8 mouse cellular contexts compared by ENCODE assay signal in the genomic region with DNA sequence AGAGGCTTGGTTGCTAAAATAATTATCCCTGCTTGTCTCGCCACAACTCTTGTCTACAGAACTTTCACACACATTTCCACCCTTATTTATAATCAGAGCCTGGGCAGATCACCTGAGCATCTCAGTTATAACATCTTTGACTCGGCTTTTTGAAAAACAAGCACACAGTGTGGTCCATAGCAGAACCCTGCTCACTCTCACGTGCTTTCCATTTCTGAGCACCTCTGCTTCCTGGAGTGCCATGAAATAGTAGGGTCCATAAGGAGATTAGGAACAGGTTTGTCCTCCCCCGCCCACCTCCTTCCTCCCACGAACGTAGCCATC. TPM values are rescaled to one million over a fixed set of nuclear protein-coding genes. Genes with fewer than 3 reads are reported as not detected.
DNase-seq lines count a peak whose midpoint lies in the region; ATAC-seq and TF ChIP-seq lines count a peak whose summit lies in the region.

No protein-coding gene starts in this region.

- H3K9me3 ChIP-seq in embryonic facial prominence, embryonic 13.5 days = no peaks in the 10 kb centered on the region
- no peaks in the 10 kb centered on the region for H3K9me3 ChIP-seq in hindbrain, embryonic 14.5 days (ENCODE audit: control insufficient read depth, low read length)
- no peaks in the 10 kb centered on the region for H3K9me3 ChIP-seq in midbrain, embryonic 15.5 days

- TF ChIP-seq CTCF in left cerebral cortex, adult 2 months (IDR thresholded peaks at IDR 0.05) = no peak

- peak overlapping the region; percentile 77 for H3K9ac ChIP-seq in embryonic facial prominence, embryonic 13.5 days
- H3K9ac ChIP-seq in hindbrain, embryonic 14.5 days = peak overlapping the region; percentile 75
- H3K9ac ChIP-seq in midbrain, embryonic 15.5 days = peak overlapping the region; percentile 67

- peak overlapping the region; percentile 100 for H3K4me2 ChIP-seq in embryonic facial prominence, embryonic 13.5 days
- peak overlapping the region; percentile 100 for H3K4me2 ChIP-seq in hindbrain, embryonic 14.5 days (replicated peaks)
- H3K4me2 ChIP-seq in midbrain, embryonic 15.5 days = peak overlapping the region; percentile 94

- H3K27ac ChIP-seq in left cerebral cortex, adult 2 months = peak overlapping the region; percentile 96
- H3K27ac ChIP-seq in embryonic facial prominence, embryonic 13.5 days = no peak overlapping the region
- no peak overlapping the region for H3K27ac ChIP-seq in hindbrain, embryonic 14.5 days
- 0 out of 2 replicates have a peak overlapping the region, but pooled peaks have one; percentile 39 for H3K27ac ChIP-seq in midbrain, embryonic 15.5 days

- H3K4me3 ChIP-seq in left cerebral cortex, adult 2 months = peak overlapping the region; percentile 62
- peak overlapping the region; percentile 60 for H3K4me3 ChIP-seq in embryonic facial prominence, embryonic 13.5 days
- peak overlapping the region; percentile 73 for H3K4me3 ChIP-seq in hindbrain, embryonic 14.5 days (replicated peaks; ENCODE audit: low read length)
- H3K4me3 ChIP-seq in midbrain, embryonic 15.5 days = peak overlapping the region; percentile 64

- no peaks in the 10 kb centered on the region for H3K36me3 ChIP-seq in embryonic facial prominence, embryonic 13.5 days
- H3K36me3 ChIP-seq in hindbrain, embryonic 14.5 days (replicated peaks; ENCODE audit: control insufficient read depth, insufficient read depth) = no peaks in the 10 kb centered on the region
- H3K36me3 ChIP-seq in midbrain, embryonic 15.5 days (replicated peaks) = no peaks in the 10 kb centered on the region

- no peak for DNase-seq in left cerebral cortex, adult 2 months (ENCODE audit: extremely low spot score in 1 of 2, low spot score in 2 of 2)
- no peak for DNase-seq in left cerebral cortex, adult 18-20 months (ENCODE audit: low spot score in 2 of 2)
- no peak for DNase-seq in hindbrain, embryonic 14.5 days (ENCODE audit: low spot score)
- DNase-seq in natural killer cell, adult 2 months (ENCODE audit: low spot score in 2 of 2) = no peak
- no peak for DNase-seq in layer of hippocampus, adult 9-10 months (ENCODE audit: low spot score)
- DNase-seq in left cerebral cortex, postnatal 4 days = no peak

- intact Hi-C loops in left cerebral cortex, adult 2 months (cut with DNase I) = loop anchor here (5.0 kb wide), 1 partner anchor 64 kb away; no protein-coding TSS in a partner anchor
- intact Hi-C loops in left cerebral cortex, postnatal 4 days (cut with DNase I) = no loop called here

- peaks cover 38% of the 10 kb centered on the region for H3K27me3 ChIP-seq in embryonic facial prominence, embryonic 13.5 days
- H3K27me3 ChIP-seq in hindbrain, embryonic 14.5 days (ENCODE audit: control insufficient read depth, insufficient read depth, low read length) = peaks cover 10% of the 10 kb centered on the region
- H3K27me3 ChIP-seq in midbrain, embryonic 15.5 days (replicated peaks) = peaks cover 8% of the 10 kb centered on the region

- ATAC-seq in embryonic facial prominence, embryonic 13.5 days (ENCODE audit: insufficient number of reproducible peaks, insufficient read depth, low FRiP score, low TSS enrichment, low read depth) = no peak
- ATAC-seq in hindbrain, embryonic 14.5 days (ENCODE audit: low FRiP score) = peak; percentile 32; the same call in 1 of the 2 replicates
- no peak; the same call in 1 of the 2 replicates for ATAC-seq in midbrain, embryonic 15.5 days (replicated peaks)

- 8% methylated on average over 6 of the region's 6 CpGs for WGBS in embryonic facial prominence, embryonic 13.5 days
- 11% methylated on average over 6 of the region's 6 CpGs for WGBS in hindbrain, embryonic 14.5 days
- 11% methylated on average over 6 of the region's 6 CpGs for WGBS in midbrain, embryonic 15.5 days

- peaks cover 17% of the 10 kb centered on the region for H3K4me1 ChIP-seq in embryonic facial prominence, embryonic 13.5 days
- peaks cover 13% of the 10 kb centered on the region for H3K4me1 ChIP-seq in hindbrain, embryonic 14.5 days (replicated peaks; ENCODE audit: control insufficient read depth, insufficient read depth, low read length)
- H3K4me1 ChIP-seq in midbrain, embryonic 15.5 days = peaks cover 21% of the 10 kb centered on the region

RNA-seq across cellular contexts. Expression of a gene that starts 1.4 kb away (rescaled TPM):
- 10 to 100 TPM; 48.3 to 49.7 TPM for total RNA-seq in left cerebral cortex, adult 2 months (2021)
- 10 to 100 TPM; 41.6 to 41.8 TPM for total RNA-seq in left cerebral cortex, adult 18-20 months (2021)
- 0.52 and 0.53 TPM in 2 replicates for polyA plus RNA-seq in embryonic facial prominence, embryonic 13.5 days (2015; fragmentation: Nextera tagmentation; extraction: Ambion mirVana)
- 14.3 and 19.7 TPM in 2 replicates for polyA plus RNA-seq in hindbrain, embryonic 14.5 days (2014; fragmentation: Nextera tagmentation; extraction: Ambion mirVana)
- polyA plus RNA-seq in midbrain, embryonic 15.5 days (2015; fragmentation: Nextera tagmentation; extraction: Ambion mirVana) = 12.3 and 14.3 TPM in 2 replicates
- 10 to 100 TPM; 16.0 to 17.9 TPM for total RNA-seq in left cerebral cortex, postnatal 4 days (2021)

RNA-seq across cellular contexts. Expression of a gene that starts 15.3 kb away (rescaled TPM):
- total RNA-seq in left cerebral cortex, adult 2 months (2021) = 10 to 100 TPM; 19.5 to 22.7 TPM
- total RNA-seq in left cerebral cortex, adult 18-20 months (2021) = 10 to 100 TPM; 18.6 to 22.0 TPM
- 21.0 and 26.7 TPM in 2 replicates for polyA plus RNA-seq in embryonic facial prominence, embryonic 13.5 days (2015; fragmentation: Nextera tagmentation; extraction: Ambion mirVana)
- polyA plus RNA-seq in hindbrain, embryonic 14.5 days (2014; fragmentation: Nextera tagmentation; extraction: Ambion mirVana) = 14.6 and 19.9 TPM in 2 replicates
- 13.3 and 14.8 TPM in 2 replicates for polyA plus RNA-seq in midbrain, embryonic 15.5 days (2015; fragmentation: Nextera tagmentation; extraction: Ambion mirVana)
- 10 to 100 TPM; 15.0 to 18.8 TPM for total RNA-seq in left cerebral cortex, postnatal 4 days (2021)

Comparison
In these comparisons a context has a peak if more than half of its experiments do, and no peak if none do; other contexts are left out.
1. H3K27ac ChIP-seq: peak in left cerebral cortex, adult 2 months (single experiment) and midbrain, embryonic 15.5 days (single experiment); none in embryonic facial prominence, embryonic 13.5 days (single experiment) and hindbrain, embryonic 14.5 days (single experiment).
2. Peak in every context shown above with its lines, with median percentiles within 50 percentile points of each other: H3K4me3 ChIP-seq, H3K4me2 ChIP-seq and H3K9ac ChIP-seq.